Mouse (Mus musculus) midbrain, embryonic 11.5 days (tissue): ENCODE measurements around the gene Ramp2. TPM values are rescaled to one million over a fixed set of nuclear protein-coding genes. Genes with fewer than 3 reads are reported as not detected.

Experiments used
- polyA plus RNA-seq: library from polyadenylated mRNA; unstranded; fragments of >200 nt; fragmentation: Nextera tagmentation; extraction: Ambion mirVana; gene quantifications from 2 replicates; pipeline ENCODE4 v1.2.1, GENCODE M21; 2014

Ramp2 gene
- polyA plus RNA-seq, 1 experiment from 2014 or later: 73.4 TPM

Other genes with a start within 250 kb of the Ramp2 start
- gene Atp6v0a1, start 236.6 kb upstream of the Ramp2 start, polyA plus RNA-seq: 42.5 and 45.9 TPM in 2 replicates
- gene Naglu, start 176.0 kb upstream of the Ramp2 start, polyA plus RNA-seq: 6.0 and 6.9 TPM in 2 replicates
- gene Hsd17b1, start 167.6 kb upstream of the Ramp2 start, polyA plus RNA-seq: 0.10 TPM in 1 of 2 replicates, not detected in the other
- gene Coasy, start 163.5 kb upstream of the Ramp2 start, polyA plus RNA-seq: 53.2 and 53.3 TPM in 2 replicates
- 38.0 and 47.0 TPM in 2 replicates for gene Mlx, start 158.8 kb upstream of the Ramp2 start, polyA plus RNA-seq
- gene Psmc3ip, start 150.6 kb upstream of the Ramp2 start, polyA plus RNA-seq: 57.0 and 64.8 TPM in 2 replicates
- 11.0 and 11.4 TPM in 2 replicates for gene Retreg3, start 126.1 kb upstream of the Ramp2 start, polyA plus RNA-seq
- gene Tubg1, start 126.1 kb upstream of the Ramp2 start, polyA plus RNA-seq: 96.3 and 108 TPM in 2 replicates
- gene Tubg2, start 90.1 kb upstream of the Ramp2 start, polyA plus RNA-seq: 3.4 and 5.1 TPM in 2 replicates
- 0.30 and 0.32 TPM in 2 replicates for gene Cntnap1, start 75.5 kb upstream of the Ramp2 start, polyA plus RNA-seq
- gene Plekhh3, start 74.7 kb upstream of the Ramp2 start, polyA plus RNA-seq: 5.8 and 7.2 TPM in 2 replicates
- gene Ccr10, start 70.6 kb upstream of the Ramp2 start, polyA plus RNA-seq: not detected in 2 replicates
- 10.4 and 10.6 TPM in 2 replicates for gene Ezh1, start 19.6 kb upstream of the Ramp2 start, polyA plus RNA-seq
- gene Vps25, start 7.7 kb downstream of the Ramp2 start, polyA plus RNA-seq: 122 and 130 TPM in 2 replicates
- gene Wnk4, start 14.5 kb downstream of the Ramp2 start, polyA plus RNA-seq: 4.8 and 5.2 TPM in 2 replicates
- 1.4 and 1.7 TPM in 2 replicates for gene Cntd1, start 33.0 kb downstream of the Ramp2 start, polyA plus RNA-seq
- gene Coa3, start 33.1 kb downstream of the Ramp2 start, polyA plus RNA-seq: 213 and 220 TPM in 2 replicates
- gene Becn1, start 56.3 kb downstream of the Ramp2 start, polyA plus RNA-seq: 163 and 179 TPM in 2 replicates
- gene Psme3, start 70.2 kb downstream of the Ramp2 start, polyA plus RNA-seq: 146 and 154 TPM in 2 replicates
- gene Aoc2, start 79.0 kb downstream of the Ramp2 start, polyA plus RNA-seq: 1.3 and 1.4 TPM in 2 replicates
- gene Aoc3, start 84.6 kb downstream of the Ramp2 start, polyA plus RNA-seq: not detected in 2 replicates
- gene G6pc, start 121.5 kb downstream of the Ramp2 start, polyA plus RNA-seq: not detected in 2 replicates
- gene Aarsd1, start 171.6 kb downstream of the Ramp2 start, polyA plus RNA-seq: 83.0 and 91.1 TPM in 2 replicates
- gene Gm27029, start 178.8 kb downstream of the Ramp2 start, polyA plus RNA-seq: 7.6 and 9.9 TPM in 2 replicates
- gene Rundc1, start 179.1 kb downstream of the Ramp2 start, polyA plus RNA-seq: 12.6 and 15.0 TPM in 2 replicates
- 1.7 and 2.4 TPM in 2 replicates for gene Ptges3l, start 179.3 kb downstream of the Ramp2 start, polyA plus RNA-seq
- 385 and 399 TPM in 2 replicates for gene Rpl27, start 196.3 kb downstream of the Ramp2 start, polyA plus RNA-seq
- gene Ifi35, start 202.4 kb downstream of the Ramp2 start, polyA plus RNA-seq: 2.7 and 4.1 TPM in 2 replicates
- 35.5 and 37.5 TPM in 2 replicates for gene Rnd2, start 219.0 kb downstream of the Ramp2 start, polyA plus RNA-seq
- gene Vat1, start 220.2 kb downstream of the Ramp2 start, polyA plus RNA-seq: 43.5 and 47.6 TPM in 2 replicates